Mouse (Mus musculus): ENCODE data around the gene Alpl.

GRCm38 (mm10) chr4:137728399-137729154, 67.6 kb downstream of the Alpl start:
- TF ChIP-seq CTCF (IDR thresholded peaks at IDR 0.05) (no peak), EP300 (IDR thresholded peaks at IDR 0.05) (no peak)
